Mouse (Mus musculus): ENCODE results near the gene Tbc1d22a.

DNA sequence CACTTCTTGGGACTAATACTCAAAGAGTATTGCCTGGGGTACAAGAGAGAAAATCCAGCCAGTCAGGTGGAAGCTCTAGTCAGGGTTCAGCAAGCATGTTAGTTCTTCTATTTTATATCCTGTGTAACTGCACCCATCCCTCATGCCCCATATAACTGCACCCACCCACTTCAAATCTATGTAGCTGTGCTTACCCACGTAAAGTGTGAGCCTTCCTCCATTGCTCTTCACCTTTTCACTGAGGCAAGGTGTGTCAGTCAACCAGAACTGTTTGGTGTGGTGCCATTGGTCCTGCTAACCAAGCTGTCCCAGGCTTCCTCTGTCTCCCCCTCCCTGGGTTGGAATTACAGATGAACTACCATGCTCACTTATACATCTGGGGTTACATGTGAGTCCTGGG lies 16.9 kb downstream of the Tbc1d22a start:
- no peak for TF ChIP-seq POLR2A (IDR thresholded peaks at IDR 0.05; ENCODE audit: control insufficient read depth in 1 of 2, insufficient read depth in 1 of 2, low read depth in 1 of 2, low read length in 2 of 2, poor library complexity in 1 of 2)
- no peak for TF ChIP-seq ZKSCAN1 (IDR thresholded peaks at IDR 0.05; ENCODE audit: low read depth, low read length)
- TF ChIP-seq GABPA (IDR thresholded peaks at IDR 0.05; ENCODE audit: low read depth, low read length): no peak
- no peak for TF ChIP-seq UBTF (IDR thresholded peaks at IDR 0.05; ENCODE audit: borderline replicate concordance, insufficient read depth, low read depth, low read length)
- no peak for TF ChIP-seq TCF12 (IDR thresholded peaks at IDR 0.05; ENCODE audit: low read depth, low read length)
- TF ChIP-seq CTCF (IDR thresholded peaks at IDR 0.05 in 2 of 3, conservative IDR thresholded peaks at IDR 0.05 in 1 of 3; ENCODE audit: control insufficient read depth in 1 of 3, insufficient read depth in 1 of 3, low read depth in 2 of 3, low read length in 3 of 3, poor library complexity in 1 of 3, severe bottlenecking in 1 of 3): no peak
- no peak for TF ChIP-seq SMC3 (IDR thresholded peaks at IDR 0.05; ENCODE audit: low read depth, low read length)
- no peak for TF ChIP-seq JUND (IDR thresholded peaks at IDR 0.05; ENCODE audit: low read depth, low read length)
- no peak for TF ChIP-seq POLR2AphosphoS2 (IDR thresholded peaks at IDR 0.05; ENCODE audit: low read length)

Measured in MEL (cell line).